Mouse (Mus musculus) limb, embryonic 13.5 days (tissue): ENCODE data around the gene Ap3b1. TPM values are rescaled to one million over a fixed set of nuclear protein-coding genes. Genes with fewer than 3 reads are reported as not detected.
A peak's percentile ranks its signal among the peaks of the same experiment; 100 is the strongest.
"Not testable (repeated sequence)": the region's sequence is repeated elsewhere in the genome, so short reads cannot be mapped to it uniquely, and the experiment has no call there.

Experiments
- ATAC-seq: fragments of 200-750 bp; cut with Nextera tagmentation; 2 replicates; pipeline ENCODE4 v1.8.0; 2017; ENCODE audit warnings: low read depth, moderate number of reproducible peaks, moderate TSS enrichment; ENCODE audit not compliant: low FRiP score
- H3K27ac ChIP-seq: fragments of 300-500 bp; sonication (generic); 2 replicates; pipeline ENCODE4 v1.5.1; 2015; ENCODE audit warnings: inconsistent platforms, mild to moderate bottlenecking, moderate library complexity
- H3K27me3 ChIP-seq: fragments of 300-500 bp; sonication (generic); 2 replicates; pipeline ENCODE4 v1.6.1; 2015; ENCODE audit warnings: mild to moderate bottlenecking, inconsistent platforms
- H3K36me3 ChIP-seq: fragments of 300-500 bp; sonication (generic); 2 replicates; pipeline ENCODE4 v1.6.1; 2015; ENCODE audit warnings: inconsistent platforms, mild to moderate bottlenecking, moderate library complexity
- H3K4me1 ChIP-seq: fragments of 300-500 bp; sonication (generic); 2 replicates; pipeline ENCODE4 v1.6.1; 2015; ENCODE audit warnings: inconsistent platforms
- H3K4me2 ChIP-seq: fragments of 300-500 bp; sonication (generic); replicated peaks from 2 replicates; pipeline ENCODE4 v1.6.1; 2015; ENCODE audit warnings: inconsistent platforms, mild to moderate bottlenecking, moderate library complexity
- H3K4me3 ChIP-seq: fragments of 300-500 bp; sonication (generic); 2 replicates; pipeline ENCODE4 v1.5.1; 2015; ENCODE audit warnings: moderate library complexity, mild to moderate bottlenecking, inconsistent platforms
- H3K9ac ChIP-seq: fragments of 300-500 bp; sonication (generic); 2 replicates; pipeline ENCODE4 v1.6.1; 2015; ENCODE audit warnings: mild to moderate bottlenecking, inconsistent platforms
- H3K9me3 ChIP-seq: fragments of 300-500 bp; sonication (generic); 2 replicates; pipeline ENCODE4 v1.6.1; 2016; ENCODE audit warnings: inconsistent platforms
- WGBS: fragments of 180-500 bp; shearing (Covaris S2); methylation state at CpG from one replicate; pipeline ENCODE4 v1.1.7; 2015; 5-methylcytosine and 5-hydroxymethylcytosine counted together
- polyA plus RNA-seq: library from polyadenylated mRNA; unstranded; fragments of >200 nt; fragmentation: Nextera tagmentation; extraction: Ambion mirVana; gene quantifications from 2 replicates; pipeline ENCODE4 v1.2.1, GENCODE M21; 2015

Gene Ap3b1
- polyA plus RNA-seq, 1 experiment from 2014 or later = 46.0 TPM

- H3K27me3 ChIP-seq = no peaks in the 10 kb centered on the region
Observed at GRCm38 (mm10) chr13:94358101-94358400, 709 bp upstream of the Ap3b1 start.

GRCm38 (mm10) chr13:94359282-94359920 is 641 bp downstream of the Ap3b1 start:
- Histone ChIP-seq H3K36me3 (peaks cover 4% of the 10 kb centered on the region), H3K4me1 (peaks cover 14% of the 10 kb centered on the region), H3K4me2 (peak overlapping the region; percentile 85), H3K4me3 (peak overlapping the region; percentile 84), H3K27me3 (no peaks in the 10 kb centered on the region), H3K9me3 (0 out of 2 replicates have a peak, but pooled peaks cover 4% of the 10 kb centered on the region), H3K27ac (peak overlapping the region; percentile 92), H3K9ac (peak overlapping the region; percentile 85)
- ATAC-seq = no peak
- 20% methylated on average over 20 of the region's 25 CpGs for WGBS

More at GRCm38 (mm10) chr13:94358101-94358400, 709 bp upstream of the Ap3b1 start:
- ATAC-seq = peak; percentile 46; the same call in 1 of the 2 replicates
- 1% methylated on average over 9 of the region's 9 CpGs for WGBS
- Histone ChIP-seq H3K36me3 (no peaks in the 10 kb centered on the region), H3K9me3 (0 out of 2 replicates have a peak, but pooled peaks cover 6% of the 10 kb centered on the region), H3K4me1 (peaks cover 14% of the 10 kb centered on the region), H3K4me2 (peak overlapping the region; percentile 85), H3K9ac (peak overlapping the region; percentile 85), H3K4me3 (peak overlapping the region; percentile 84), H3K27ac (peak overlapping the region; percentile 92)

- WGBS = 89% methylated on average over 10 of the region's 10 CpGs
- not testable (repeated sequence) for H3K4me2 ChIP-seq, H3K4me3 ChIP-seq, ATAC-seq, H3K27ac ChIP-seq, H3K36me3 ChIP-seq, H3K9me3 ChIP-seq, H3K9ac ChIP-seq, H3K27me3 ChIP-seq
- H3K4me1 ChIP-seq = peaks cover 14% of the 10 kb centered on the region
Observed at GRCm38 (mm10) chr13:94361013-94361580, 2.3 kb downstream of the Ap3b1 start.

GRCm38 (mm10) chr13:94364336-94364735 is 5.6 kb downstream of the Ap3b1 start:
- WGBS = 90% methylated on average over 2 of the region's 2 CpGs

GRCm38 (mm10) chr13:94365108-94365907 is 6.5 kb downstream of the Ap3b1 start:
- H3K9me3 ChIP-seq = no peaks in the 10 kb centered on the region
- peaks cover 5% of the 10 kb centered on the region for H3K36me3 ChIP-seq
- no peak overlapping the region for H3K4me2 ChIP-seq
- H3K27ac ChIP-seq = no peak overlapping the region
- WGBS = 77% methylated on average over 13 of the region's 13 CpGs
- no peak overlapping the region for H3K9ac ChIP-seq
- no peak for ATAC-seq
- no peak overlapping the region for H3K4me3 ChIP-seq
- no peaks in the 10 kb centered on the region for H3K27me3 ChIP-seq
- H3K4me1 ChIP-seq = no peaks in the 10 kb centered on the region; the same call in 1 of the 2 replicates

More at GRCm38 (mm10) chr13:94364336-94364735, 5.6 kb downstream of the Ap3b1 start:
- ATAC-seq = no peak
- Histone ChIP-seq H3K4me2 (no peak overlapping the region), H3K9ac (no peak overlapping the region), H3K4me3 (no peak overlapping the region), H3K27ac (no peak overlapping the region), H3K36me3 (peaks cover 5% of the 10 kb centered on the region), H3K27me3 (no peaks in the 10 kb centered on the region), H3K9me3 (no peaks in the 10 kb centered on the region), H3K4me1 (peaks cover 7% of the 10 kb centered on the region)

- no peaks in the 10 kb centered on the region for H3K9me3 ChIP-seq
- H3K27me3 ChIP-seq = no peaks in the 10 kb centered on the region
- no peak overlapping the region for H3K9ac ChIP-seq
- H3K36me3 ChIP-seq = peaks cover 10% of the 10 kb centered on the region
- H3K4me3 ChIP-seq = no peak overlapping the region
- H3K27ac ChIP-seq = no peak overlapping the region
- WGBS = 96% methylated on average over 2 of the region's 2 CpGs
- H3K4me2 ChIP-seq = no peak overlapping the region
- no peaks in the 10 kb centered on the region for H3K4me1 ChIP-seq
- no peak for ATAC-seq
Observed at GRCm38 (mm10) chr13:94367869-94368268, 9.1 kb downstream of the Ap3b1 start.

GRCm38 (mm10) chr13:94370521-94370920 is 11.8 kb downstream of the Ap3b1 start:
- H3K9me3 ChIP-seq = no peaks in the 10 kb centered on the region
- no peak overlapping the region for H3K4me2 ChIP-seq
- ATAC-seq = no peak
- no peaks in the 10 kb centered on the region for H3K4me1 ChIP-seq
- no peak overlapping the region for H3K27ac ChIP-seq
- no peaks in the 10 kb centered on the region for H3K27me3 ChIP-seq
- peaks cover 8% of the 10 kb centered on the region for H3K36me3 ChIP-seq
- WGBS = 93% methylated on average over 10 of the region's 10 CpGs
- no peak overlapping the region for H3K4me3 ChIP-seq
- H3K9ac ChIP-seq = no peak overlapping the region

GRCm38 (mm10) chr13:94372066-94372465 is 13.3 kb downstream of the Ap3b1 start:
- WGBS = 73% methylated on average over 7 of the region's 7 CpGs
- Histone ChIP-seq H3K9ac (no peak overlapping the region), H3K4me2 (no peak overlapping the region), H3K36me3 (peaks cover 8% of the 10 kb centered on the region), H3K9me3 (no peaks in the 10 kb centered on the region), H3K4me1 (no peaks in the 10 kb centered on the region), H3K4me3 (no peak overlapping the region), H3K27ac (no peak overlapping the region), H3K27me3 (no peaks in the 10 kb centered on the region)
- ATAC-seq = no peak

GRCm38 (mm10) chr13:94374131-94374530 is 15.4 kb downstream of the Ap3b1 start:
- no peak overlapping the region for H3K4me3 ChIP-seq
- no peak overlapping the region for H3K9ac ChIP-seq
- no peak for ATAC-seq
- no peak overlapping the region for H3K4me2 ChIP-seq
- no peaks in the 10 kb centered on the region for H3K27me3 ChIP-seq
- no peaks in the 10 kb centered on the region for H3K4me1 ChIP-seq
- 92% methylated on average over 3 of the region's 3 CpGs for WGBS
- no peaks in the 10 kb centered on the region for H3K9me3 ChIP-seq
- H3K36me3 ChIP-seq = peaks cover 8% of the 10 kb centered on the region
- no peak overlapping the region for H3K27ac ChIP-seq

GRCm38 (mm10) chr13:94375526-94376390 is 17.0 kb downstream of the Ap3b1 start:
- H3K27ac ChIP-seq = no peak overlapping the region
- ATAC-seq = no peak
- H3K36me3 ChIP-seq = peaks cover 8% of the 10 kb centered on the region
- H3K4me1 ChIP-seq = peaks cover 3% of the 10 kb centered on the region; the same call in 1 of the 2 replicates
- H3K4me2 ChIP-seq = no peak overlapping the region
- WGBS = 85% methylated on average over 7 of the region's 7 CpGs
- H3K4me3 ChIP-seq = no peak overlapping the region
- H3K9me3 ChIP-seq = no peaks in the 10 kb centered on the region
- no peaks in the 10 kb centered on the region for H3K27me3 ChIP-seq
- no peak overlapping the region for H3K9ac ChIP-seq

- no peak for ATAC-seq
- peaks cover 7% of the 10 kb centered on the region; the same call in 1 of the 2 replicates for H3K4me1 ChIP-seq
- no peaks in the 10 kb centered on the region for H3K27me3 ChIP-seq
- peaks cover 3% of the 10 kb centered on the region; the same call in 1 of the 2 replicates for H3K36me3 ChIP-seq
- no peak overlapping the region for H3K9ac ChIP-seq
- no peak overlapping the region for H3K4me2 ChIP-seq
- H3K4me3 ChIP-seq = no peak overlapping the region
- H3K9me3 ChIP-seq = no peaks in the 10 kb centered on the region
- 89% methylated on average over 4 of the region's 4 CpGs for WGBS
- no peak overlapping the region for H3K27ac ChIP-seq
Observed at GRCm38 (mm10) chr13:94379006-94379405, 20.2 kb downstream of the Ap3b1 start.
